Mouse (Mus musculus): Measurements from ENCODE around the gene Ggct. TPM values are rescaled to one million over a fixed set of nuclear protein-coding genes. Genes with fewer than 3 reads are reported as not detected.
A peak's percentile ranks its signal among the peaks of the same experiment; 100 is the strongest.

The Ggct gene
- 10 to 100 TPM; 21.8 to 26.1 TPM for total RNA-seq (2021)

- peak; percentile 96 for DNase-seq (ENCODE audit: low spot score)
- intact Hi-C loops (cut with DNase I): loop anchor here (1.0 to 5.0 kb wide), 4 partner anchors 18 to 285 kb away; no protein-coding TSS in a partner anchor
These were observed at the start of gene Ggct for GRCm38 (mm10) chr6:54992734-54993260. Ggct (minus strand) TSS chr6:54992950.

GRCm38 (mm10) chr6:55040031-55040430 is 47.3 kb upstream of the Ggct start:
- DNase-seq (ENCODE audit: low spot score): no peak
- intact Hi-C loops (cut with DNase I): no loop called here

- intact Hi-C loops (cut with DNase I): no loop called here
- DNase-seq (ENCODE audit: low spot score): no peak
These were observed 46.7 kb upstream of the Ggct start for GRCm38 (mm10) chr6:55039446-55039783.

- DNase-seq (ENCODE audit: low spot score): no peak
- intact Hi-C loops (cut with DNase I): no loop called here
These were observed 46.1 kb upstream of the Ggct start for GRCm38 (mm10) chr6:55038671-55039445.

GRCm38 (mm10) chr6:55037799-55038670 is 45.3 kb upstream of the Ggct start, which contains the start of gene Gars:
Gars (plus strand) TSS chr6:55038007.
- intact Hi-C loops (cut with DNase I): no loop called here
- DNase-seq (ENCODE audit: low spot score): peak; percentile 82

- intact Hi-C loops (cut with DNase I): no loop called here
- DNase-seq (ENCODE audit: low spot score): no peak
These were observed 44.0 kb upstream of the Ggct start for GRCm38 (mm10) chr6:55036731-55037130.

- no peak for DNase-seq (ENCODE audit: low spot score)
- intact Hi-C loops (cut with DNase I): no loop called here
These were observed 34.9 kb upstream of the Ggct start for GRCm38 (mm10) chr6:55027642-55028041.

GRCm38 (mm10) chr6:55021806-55022205 is 29.1 kb upstream of the Ggct start:
- intact Hi-C loops (cut with DNase I): no loop called here
- no peak for DNase-seq (ENCODE audit: low spot score)

GRCm38 (mm10) chr6:55018417-55018816 is 25.7 kb upstream of the Ggct start:
- intact Hi-C loops (cut with DNase I): no loop called here
- DNase-seq (ENCODE audit: low spot score): no peak

GRCm38 (mm10) chr6:55016710-55017583 is 24.2 kb upstream of the Ggct start:
- intact Hi-C loops (cut with DNase I): loop anchor here (1.0 kb wide), 2 partner anchors 100 to 150 kb away; no protein-coding TSS in a partner anchor
- peak; percentile 17 for DNase-seq (ENCODE audit: low spot score)

- no peak for DNase-seq (ENCODE audit: low spot score)
- intact Hi-C loops (cut with DNase I): loop anchor here (1.0 kb wide), 1 partner anchor 99 kb away; no protein-coding TSS in a partner anchor
These were observed 23.5 kb upstream of the Ggct start for GRCm38 (mm10) chr6:55016236-55016635.

GRCm38 (mm10) chr6:55014184-55014583 is 21.4 kb upstream of the Ggct start:
- intact Hi-C loops (cut with DNase I): no loop called here
- DNase-seq (ENCODE audit: low spot score): no peak

- intact Hi-C loops (cut with DNase I): no loop called here
- no peak for DNase-seq (ENCODE audit: low spot score)
These were observed 19.8 kb upstream of the Ggct start for GRCm38 (mm10) chr6:55012516-55012915.

GRCm38 (mm10) chr6:55010330-55011091 is 17.8 kb upstream of the Ggct start:
- DNase-seq (ENCODE audit: low spot score): no peak
- intact Hi-C loops (cut with DNase I): no loop called here

- intact Hi-C loops (cut with DNase I): no loop called here
- DNase-seq (ENCODE audit: low spot score): no peak
These were observed 16.9 kb upstream of the Ggct start for GRCm38 (mm10) chr6:55009391-55010230.

- DNase-seq (ENCODE audit: low spot score): no peak
- intact Hi-C loops (cut with DNase I): no loop called here
These were observed 15.7 kb upstream of the Ggct start for GRCm38 (mm10) chr6:55008401-55008800.

GRCm38 (mm10) chr6:55003559-55003958 is 10.8 kb upstream of the Ggct start:
- no peak for DNase-seq (ENCODE audit: low spot score)
- intact Hi-C loops (cut with DNase I): no loop called here

GRCm38 (mm10) chr6:55002438-55002837 is 9.7 kb upstream of the Ggct start:
- DNase-seq (ENCODE audit: low spot score): no peak
- intact Hi-C loops (cut with DNase I): no loop called here

Measured in heart, postnatal 25 days (tissue).